Mouse (Mus musculus) neural tube, embryonic 15.5 days (tissue): ENCODE measurements around the gene Lypd5. TPM values are rescaled to one million over a fixed set of nuclear protein-coding genes. Genes with fewer than 3 reads are reported as not detected.

Experiments used
- ATAC-seq: fragments of 200-750 bp; cut with Nextera tagmentation; 2 replicates; pipeline ENCODE4 v1.8.0; 2017; ENCODE audit warnings: mild to moderate bottlenecking, moderate TSS enrichment, moderate library complexity; ENCODE audit not compliant: low FRiP score
- H3K27ac ChIP-seq: fragments of 300-500 bp; sonication (generic); replicated peaks from 2 replicates; pipeline ENCODE4 v1.5.1; 2015; ENCODE audit warnings: mild to moderate bottlenecking, inconsistent platforms
- H3K27me3 ChIP-seq: fragments of 300-500 bp; sonication (generic); replicated peaks from 2 replicates; pipeline ENCODE4 v1.6.1; 2015; ENCODE audit warnings: inconsistent platforms
- H3K36me3 ChIP-seq: fragments of 300-500 bp; sonication (generic); 2 replicates; pipeline ENCODE4 v1.6.1; 2015; ENCODE audit warnings: inconsistent platforms
- H3K4me1 ChIP-seq: fragments of 300-500 bp; sonication (generic); 2 replicates; pipeline ENCODE4 v1.6.1; 2015; ENCODE audit warnings: inconsistent platforms
- H3K4me2 ChIP-seq: fragments of 300-500 bp; sonication (generic); 2 replicates; pipeline ENCODE4 v1.6.1; 2015; ENCODE audit warnings: inconsistent platforms, mild to moderate bottlenecking, moderate library complexity
- H3K4me3 ChIP-seq: fragments of 300-500 bp; sonication (generic); replicated peaks from 2 replicates; pipeline ENCODE4 v1.5.1; 2015; ENCODE audit warnings: mild to moderate bottlenecking, inconsistent platforms
- H3K9ac ChIP-seq: fragments of 300-500 bp; sonication (generic); replicated peaks from 2 replicates; pipeline ENCODE4 v1.6.1; 2015; ENCODE audit warnings: mild to moderate bottlenecking, inconsistent platforms
- H3K9me3 ChIP-seq: fragments of 300-500 bp; sonication (generic); replicated peaks from 2 replicates; pipeline ENCODE4 v1.6.1; 2016; ENCODE audit warnings: inconsistent platforms
- WGBS: fragments of 180-500 bp; shearing (Covaris S2); methylation state at CpG from one replicate; pipeline ENCODE4 v1.1.7; 2015; ENCODE audit warnings: mixed read lengths; 5-methylcytosine and 5-hydroxymethylcytosine counted together
- polyA plus RNA-seq: library from polyadenylated mRNA; unstranded; fragments of >200 nt; fragmentation: Nextera tagmentation; extraction: Ambion mirVana; gene quantifications from 2 replicates; pipeline ENCODE4 v1.2.1, GENCODE M21; 2015

Lypd5 gene
- 0.06 TPM in 1 of 2 replicates, not detected in the other for polyA plus RNA-seq

GRCm38 (mm10) chr7:24348896-24349295 is at the start of gene Lypd5:
Lypd5 (plus strand) TSS chr7:24349196.
- H3K4me3 ChIP-seq = no peak within 1 kb of the TSS
- WGBS = 45% methylated on average over 6 of the region's 6 CpGs
- H3K36me3 ChIP-seq = no peaks in the 10 kb centered on the region
- H3K9ac ChIP-seq = no peak within 1 kb of the TSS
- ATAC-seq = no peak
- no peaks in the 10 kb centered on the region for H3K4me1 ChIP-seq
- H3K4me2 ChIP-seq = no peak within 1 kb of the TSS
- no peak within 1 kb of the TSS for H3K27ac ChIP-seq
- no peaks in the 10 kb centered on the region for H3K9me3 ChIP-seq
- H3K27me3 ChIP-seq = peaks cover 3% of the 10 kb centered on the region; the same call in 1 of the 2 replicates

DNA sequence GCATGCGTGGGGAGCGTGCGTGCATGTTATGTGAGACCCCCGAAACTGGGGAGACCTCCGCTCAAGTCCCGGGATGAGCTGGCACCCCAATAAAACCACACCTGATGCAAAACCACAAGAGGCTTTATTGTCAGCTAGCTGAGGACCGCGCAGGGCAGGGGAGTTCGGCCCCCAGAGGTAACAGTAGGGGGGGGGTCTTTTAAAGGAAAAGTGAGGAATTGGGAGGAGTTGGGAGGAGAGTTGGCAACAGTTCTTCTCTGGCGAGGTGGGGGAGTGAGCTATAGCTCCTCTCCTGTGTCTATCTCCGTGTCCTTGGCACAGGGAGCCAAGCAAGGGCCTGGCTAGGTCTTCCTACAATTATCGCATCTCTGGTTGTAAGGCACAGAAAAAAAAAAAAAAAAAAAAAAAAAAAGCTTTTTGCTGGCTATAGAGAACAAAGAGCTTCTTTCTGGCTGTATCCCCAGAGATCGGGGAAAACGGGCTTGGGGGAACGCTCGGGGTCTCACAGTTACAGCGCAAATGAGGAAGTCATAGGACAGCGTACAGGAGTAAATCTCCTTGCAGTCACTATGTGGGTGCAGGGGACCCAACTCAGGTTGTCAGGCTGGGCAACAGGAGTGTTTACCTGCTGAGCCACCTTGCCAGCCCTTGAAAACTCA is 49.0 kb upstream of the Lypd5 start:
- H3K4me3 ChIP-seq = peak overlapping the region; percentile 69
- peaks cover 27% of the 10 kb centered on the region for H3K4me1 ChIP-seq
- H3K9me3 ChIP-seq = no peaks in the 10 kb centered on the region
- peak; percentile 36 for ATAC-seq
- peak overlapping the region; percentile 91 for H3K4me2 ChIP-seq
- H3K36me3 ChIP-seq = peaks cover 45% of the 10 kb centered on the region
- under 1% methylated on average over 18 of the region's 18 CpGs for WGBS
- no peaks in the 10 kb centered on the region for H3K27me3 ChIP-seq
- H3K9ac ChIP-seq = peak overlapping the region; percentile 64
- H3K27ac ChIP-seq = peak overlapping the region; percentile 88

DNA sequence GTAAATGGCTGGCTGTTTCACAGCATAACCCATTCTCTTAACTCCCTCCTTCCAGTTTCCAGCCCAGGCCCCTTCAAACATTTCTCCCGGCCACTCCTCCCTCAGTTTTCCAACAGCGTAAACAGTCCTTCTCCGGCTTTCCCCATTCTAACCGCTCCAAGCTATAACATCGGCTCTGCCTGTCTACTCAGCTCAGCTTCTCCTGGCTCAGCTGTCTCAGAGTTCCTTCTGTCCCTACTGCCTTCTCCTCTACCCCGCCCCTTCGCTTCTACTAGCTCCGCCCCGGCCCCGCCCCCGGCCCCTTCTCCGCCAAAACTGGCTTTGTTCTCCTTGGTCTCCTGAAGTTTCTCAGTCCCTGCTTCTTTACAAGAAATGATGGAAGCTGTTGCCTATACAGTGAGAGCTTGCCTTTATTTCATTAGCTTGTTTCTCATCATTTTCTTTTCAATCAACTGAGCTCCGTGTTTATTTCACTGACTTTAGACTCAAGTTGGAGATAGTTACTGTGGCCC is 48.2 kb upstream of the Lypd5 start, which contains the start of gene Zfp61:
Gene Zfp61 (minus strand): TSS at position 462 of the 512 bp plus-strand sequence.
- no peaks in the 10 kb centered on the region for H3K9me3 ChIP-seq
- H3K36me3 ChIP-seq = peaks cover 40% of the 10 kb centered on the region
- peak within 1 kb of the TSS; percentile 91 for H3K4me2 ChIP-seq
- H3K27ac ChIP-seq = peak within 1 kb of the TSS; percentile 88
- peaks cover 27% of the 10 kb centered on the region for H3K4me1 ChIP-seq
- H3K27me3 ChIP-seq = no peaks in the 10 kb centered on the region
- 0 out of 2 replicates have a peak within 1 kb of the TSS, but pooled peaks have one; percentile 14 for H3K9ac ChIP-seq
- peak; percentile 17; the same call in 1 of the 2 replicates for ATAC-seq
- peak within 1 kb of the TSS; percentile 69 for H3K4me3 ChIP-seq
- WGBS = 1% methylated on average over 13 of the region's 13 CpGs

GRCm38 (mm10) chr7:24315726-24316566 is 33.0 kb upstream of the Lypd5 start:
- WGBS = 29% methylated on average over 29 of the region's 29 CpGs

DNA sequence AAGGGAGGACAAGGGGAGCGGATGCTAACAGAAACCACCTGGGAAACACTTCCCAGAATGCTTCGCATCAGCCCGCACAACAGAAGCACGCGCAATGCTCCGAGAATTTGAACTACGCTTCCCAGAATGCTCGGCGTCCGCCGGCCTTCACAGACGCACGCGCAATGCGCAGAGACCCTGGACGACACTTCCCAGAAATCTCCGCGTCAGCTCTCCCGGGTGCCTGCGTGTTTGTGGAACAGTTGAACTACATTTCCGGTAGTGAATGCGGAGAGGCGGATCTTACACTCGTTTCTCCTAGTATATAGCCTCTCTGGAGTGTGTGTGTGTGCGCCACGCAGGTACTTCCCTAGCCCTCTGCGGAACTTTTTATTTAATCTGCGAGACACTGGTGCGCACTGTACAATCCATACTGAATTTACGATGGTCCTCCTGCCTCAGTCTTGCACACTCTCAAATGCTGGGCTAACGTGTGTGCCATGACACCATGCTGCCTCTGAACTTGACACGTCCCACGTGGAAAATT is 32.4 kb upstream of the Lypd5 start, which contains the start of gene Zfp94:
Gene Zfp94 (minus strand): TSS at position 100 of the 526 bp plus-strand sequence.
- Histone ChIP-seq H3K9ac (peak within 1 kb of the TSS; percentile 76), H3K27me3 (peaks cover 10% of the 10 kb centered on the region; the same call in 1 of the 2 replicates), H3K27ac (peak within 1 kb of the TSS; percentile 86), H3K4me2 (peak within 1 kb of the TSS; percentile 80), H3K36me3 (peaks cover 14% of the 10 kb centered on the region), H3K4me3 (peak within 1 kb of the TSS; percentile 61), H3K4me1 (peaks cover 9% of the 10 kb centered on the region), H3K9me3 (no peaks in the 10 kb centered on the region)
- peak; percentile 95 for ATAC-seq
- WGBS = under 1% methylated on average over 33 of the region's 33 CpGs

More at GRCm38 (mm10) chr7:24315726-24316566, 33.0 kb upstream of the Lypd5 start:
- ATAC-seq = peak; percentile 78
- Histone ChIP-seq H3K36me3 (peaks cover 21% of the 10 kb centered on the region), H3K9ac (peak overlapping the region; percentile 76), H3K4me3 (peak overlapping the region; percentile 61), H3K27me3 (peaks cover 10% of the 10 kb centered on the region; the same call in 1 of the 2 replicates), H3K4me1 (peaks cover 9% of the 10 kb centered on the region), H3K27ac (peak overlapping the region; percentile 86), H3K9me3 (no peaks in the 10 kb centered on the region), H3K4me2 (peak overlapping the region; percentile 80)

DNA sequence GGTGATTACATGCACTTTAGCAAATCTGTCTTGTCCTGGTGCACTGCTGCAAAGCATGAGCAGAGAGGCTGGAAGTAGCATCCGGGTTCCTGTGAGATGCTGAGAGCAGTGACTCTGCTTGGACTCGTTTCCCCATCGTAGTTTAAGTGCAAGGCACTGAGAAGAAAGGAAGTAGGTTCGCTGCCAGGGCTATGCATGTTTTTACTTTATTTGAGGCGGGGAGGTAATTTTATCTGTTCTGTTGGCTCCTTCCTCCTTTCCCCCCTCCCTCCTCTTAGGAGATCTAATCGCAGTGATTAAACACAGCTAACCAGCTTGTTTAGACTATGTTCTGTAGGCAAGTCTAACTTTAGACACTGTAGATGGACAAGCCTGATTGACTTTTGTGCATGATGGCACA is 30.1 kb upstream of the Lypd5 start:
- Histone ChIP-seq H3K27ac (no peak overlapping the region), H3K4me3 (no peak overlapping the region), H3K9me3 (0 out of 2 replicates have a peak, but pooled peaks cover 3% of the 10 kb centered on the region), H3K4me2 (no peak overlapping the region), H3K4me1 (peaks cover 9% of the 10 kb centered on the region), H3K36me3 (peaks cover 3% of the 10 kb centered on the region), H3K9ac (no peak overlapping the region), H3K27me3 (peaks cover 10% of the 10 kb centered on the region; the same call in 1 of the 2 replicates)
- no peak for ATAC-seq
- 71% methylated on average over 6 of the region's 6 CpGs for WGBS

GRCm38 (mm10) chr7:24322593-24322992 is 26.4 kb upstream of the Lypd5 start:
- no peaks in the 10 kb centered on the region for H3K36me3 ChIP-seq
- peaks cover 10% of the 10 kb centered on the region; the same call in 1 of the 2 replicates for H3K27me3 ChIP-seq
- no peak overlapping the region for H3K4me2 ChIP-seq
- ATAC-seq = no peak
- H3K4me3 ChIP-seq = no peak overlapping the region
- peaks cover 12% of the 10 kb centered on the region for H3K4me1 ChIP-seq
- 0 out of 2 replicates have a peak, but pooled peaks cover 8% of the 10 kb centered on the region for H3K9me3 ChIP-seq
- WGBS = 82% methylated on average over 4 of the region's 4 CpGs
- no peak overlapping the region for H3K9ac ChIP-seq
- H3K27ac ChIP-seq = no peak overlapping the region

DNA sequence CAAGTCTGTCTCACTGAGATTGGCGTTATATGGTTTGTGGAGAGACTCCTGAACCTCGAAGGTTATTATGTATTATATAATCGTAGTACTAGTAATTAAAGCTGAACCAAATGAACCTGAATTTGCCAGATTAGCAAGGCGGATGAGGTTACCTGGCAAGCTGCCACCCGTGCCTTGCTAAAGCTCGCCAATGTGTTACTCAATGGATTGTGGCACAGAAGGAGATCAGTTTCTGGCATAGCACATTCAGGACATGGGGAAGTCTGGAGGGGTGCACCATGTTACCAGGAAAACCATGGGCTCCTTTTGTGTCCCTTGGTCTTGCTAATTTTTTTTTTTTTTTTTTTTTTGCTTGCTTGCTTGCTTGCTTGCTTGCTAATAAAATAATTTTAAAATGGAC is 23.8 kb upstream of the Lypd5 start:
- no peak overlapping the region; the same call in 1 of the 2 replicates for H3K27ac ChIP-seq
- H3K9me3 ChIP-seq = 0 out of 2 replicates have a peak, but pooled peaks cover 8% of the 10 kb centered on the region
- no peak overlapping the region; the same call in 1 of the 2 replicates for H3K4me3 ChIP-seq
- ATAC-seq = no peak
- H3K4me2 ChIP-seq = peak overlapping the region; percentile 60
- H3K27me3 ChIP-seq = 0 out of 2 replicates have a peak, but pooled peaks cover 5% of the 10 kb centered on the region
- no peaks in the 10 kb centered on the region for H3K36me3 ChIP-seq
- H3K9ac ChIP-seq = no peak overlapping the region
- H3K4me1 ChIP-seq = peaks cover 12% of the 10 kb centered on the region
- WGBS = 70% methylated on average over 6 of the region's 6 CpGs

DNA sequence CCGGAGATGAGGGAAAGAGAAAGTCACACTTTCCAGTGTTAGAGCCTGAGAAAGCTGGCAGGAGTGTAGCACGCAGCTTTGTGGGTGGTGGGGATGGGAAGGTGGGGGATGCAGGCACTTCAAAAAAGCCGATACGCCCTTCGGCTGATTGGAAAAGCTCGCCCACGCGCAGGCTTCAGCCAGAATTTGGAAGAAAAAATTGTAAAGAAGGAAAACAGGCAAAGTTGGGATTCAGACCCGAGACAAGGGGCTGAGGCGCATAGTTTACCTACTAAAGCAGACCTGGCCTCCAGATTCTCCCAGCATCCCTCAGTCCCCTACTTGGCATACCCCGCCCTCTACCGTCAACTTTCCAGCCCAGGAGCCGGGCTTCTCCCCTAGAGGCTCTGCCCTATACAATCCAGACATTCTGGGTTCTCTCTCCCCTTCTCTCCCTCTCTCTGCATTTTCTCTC is 23.3 kb upstream of the Lypd5 start:
- peak overlapping the region; percentile 34 for H3K9ac ChIP-seq
- 0 out of 2 replicates have a peak, but pooled peaks cover 3% of the 10 kb centered on the region for H3K27me3 ChIP-seq
- H3K4me2 ChIP-seq = peak overlapping the region; percentile 60
- peak overlapping the region; percentile 58 for H3K27ac ChIP-seq
- H3K4me1 ChIP-seq = peaks cover 12% of the 10 kb centered on the region
- H3K4me3 ChIP-seq = peak overlapping the region; percentile 32
- ATAC-seq = peak; percentile 79
- H3K36me3 ChIP-seq = no peaks in the 10 kb centered on the region
- 0 out of 2 replicates have a peak, but pooled peaks cover 8% of the 10 kb centered on the region for H3K9me3 ChIP-seq
- WGBS = 10% methylated on average over 13 of the region's 13 CpGs

DNA sequence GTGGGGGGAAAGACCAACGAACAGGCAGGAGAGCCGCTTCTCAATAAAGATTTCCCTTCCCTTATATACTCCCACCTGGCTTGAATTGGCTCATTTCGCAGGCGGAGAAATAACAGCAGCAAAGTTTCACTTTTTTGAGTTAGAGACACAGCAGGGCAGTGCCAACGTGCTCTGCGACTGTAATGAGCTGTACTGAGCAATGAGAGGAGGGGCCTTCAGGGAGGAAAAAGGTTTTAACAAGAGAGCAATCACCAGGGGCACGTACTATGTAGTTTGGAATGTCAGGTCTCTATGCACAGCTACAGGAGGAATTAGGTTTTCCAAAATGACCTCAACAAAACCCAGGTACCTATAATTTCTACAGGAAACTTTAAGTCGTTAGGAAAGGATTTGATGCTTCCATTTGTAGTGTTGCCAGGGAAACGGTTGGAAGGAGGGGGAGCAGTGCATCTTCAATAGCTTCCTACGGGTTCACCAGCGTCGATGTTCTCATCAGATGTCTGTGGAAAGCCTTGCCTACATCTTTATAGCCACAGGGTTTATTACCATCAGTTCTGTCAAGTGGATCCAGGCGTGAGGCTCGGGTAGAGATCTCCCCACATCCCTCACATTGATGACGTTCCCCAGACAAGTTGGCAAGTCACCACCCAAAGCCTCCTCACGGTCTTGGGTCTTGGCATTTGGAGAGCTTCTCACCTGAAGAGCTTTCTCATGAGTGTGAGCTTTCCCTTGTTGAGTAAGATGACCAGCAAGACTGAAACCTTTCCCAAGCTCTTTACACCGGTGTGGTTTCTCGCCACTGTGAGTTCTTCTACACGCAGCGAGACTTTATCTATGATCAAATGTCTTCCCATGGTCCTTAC is 22.5 kb upstream of the Lypd5 start:
- Histone ChIP-seq H3K27ac (peak overlapping the region; percentile 58; the same call in 1 of the 2 replicates), H3K27me3 (no peaks in the 10 kb centered on the region), H3K4me1 (peaks cover 12% of the 10 kb centered on the region), H3K9me3 (0 out of 2 replicates have a peak, but pooled peaks cover 8% of the 10 kb centered on the region), H3K4me3 (peak overlapping the region; percentile 32), H3K36me3 (no peaks in the 10 kb centered on the region), H3K9ac (peak overlapping the region; percentile 34; the same call in 1 of the 2 replicates), H3K4me2 (peak overlapping the region; percentile 60)
- WGBS = 35% methylated on average over 20 of the region's 20 CpGs
- peak; percentile 67; the same call in 1 of the 2 replicates for ATAC-seq
